Mouse (Mus musculus) embryo, embryonic 10.5 days (tissue): ENCODE data around the gene Kcns1.
"Not testable (repeated sequence)": the region's sequence is repeated elsewhere in the genome, so short reads cannot be mapped to it uniquely, and the experiment has no call there.

ENCODE experiments used
- DNase-seq: peaks from one replicate; pipeline ENCODE4 v3.0.0-alpha.2; 2015; ENCODE audit warnings: low spot score

The Kcns1 gene

DNA sequence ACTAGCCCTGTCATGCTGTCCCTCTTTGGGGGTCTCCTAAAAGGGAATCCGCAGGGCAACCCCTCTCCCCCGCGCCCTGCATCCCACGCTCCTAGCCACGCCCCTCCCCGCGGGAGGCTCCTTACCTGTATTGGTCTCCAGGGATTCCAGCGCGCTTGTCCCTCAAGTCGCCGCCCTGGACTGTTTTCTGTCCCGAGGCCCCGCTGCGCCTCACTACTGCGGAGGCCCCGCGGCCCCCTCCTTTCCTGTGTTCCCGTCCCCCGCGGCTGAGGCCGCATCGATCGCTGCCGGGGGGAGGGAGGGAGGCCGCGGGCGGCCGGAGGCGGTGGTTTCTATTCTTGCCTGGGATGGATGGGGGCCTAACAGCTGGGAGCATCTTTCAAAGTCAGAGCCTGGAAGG, at the start of gene Kcns1:
Gene Kcns1, minus strand, starts transcription at position 212 of the 400 bp plus-strand sequence.
- DNase-seq = peak; percentile 18

DNA sequence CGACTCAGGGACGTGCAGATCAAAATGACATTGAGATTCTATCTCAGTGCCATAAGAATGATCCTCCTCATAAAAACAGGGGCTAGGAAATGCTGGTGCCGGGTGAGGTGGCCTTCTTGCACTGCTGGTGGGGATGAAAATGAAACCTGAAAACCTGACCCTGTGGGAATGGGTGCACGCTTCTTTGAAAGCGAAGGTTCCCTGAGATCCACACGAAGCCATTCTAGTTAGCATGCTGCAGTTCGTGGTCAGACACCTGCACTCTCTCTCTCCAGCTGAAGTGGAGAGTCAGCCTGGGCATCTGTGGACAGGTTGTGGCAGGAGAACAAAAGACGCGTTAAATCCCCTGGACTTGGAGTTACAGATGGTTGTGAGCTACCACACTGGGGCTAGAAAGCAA, 48.4 kb upstream of the Kcns1 start:
- no peak for DNase-seq

DNA sequence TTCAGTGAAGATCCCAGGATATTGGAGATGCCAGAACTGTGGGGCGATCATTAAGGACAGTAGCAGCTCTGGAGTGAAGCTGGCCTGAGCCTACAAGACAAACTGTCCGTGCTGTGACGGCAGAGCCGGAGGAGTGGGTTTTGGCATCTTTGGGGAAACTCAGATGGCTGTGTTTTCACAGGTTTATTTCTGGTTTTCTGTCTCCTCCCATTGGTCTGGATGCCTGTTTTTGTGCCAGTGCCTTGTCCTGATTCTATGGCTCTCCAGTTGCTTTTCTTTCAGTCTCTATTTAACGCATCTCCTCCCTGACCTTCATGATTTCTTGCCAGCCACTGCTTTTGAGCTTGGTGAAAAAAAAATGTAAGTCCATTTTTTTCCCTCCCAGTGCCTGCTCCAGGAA, 41.8 kb upstream of the Kcns1 start:
- DNase-seq = no peak

DNA sequence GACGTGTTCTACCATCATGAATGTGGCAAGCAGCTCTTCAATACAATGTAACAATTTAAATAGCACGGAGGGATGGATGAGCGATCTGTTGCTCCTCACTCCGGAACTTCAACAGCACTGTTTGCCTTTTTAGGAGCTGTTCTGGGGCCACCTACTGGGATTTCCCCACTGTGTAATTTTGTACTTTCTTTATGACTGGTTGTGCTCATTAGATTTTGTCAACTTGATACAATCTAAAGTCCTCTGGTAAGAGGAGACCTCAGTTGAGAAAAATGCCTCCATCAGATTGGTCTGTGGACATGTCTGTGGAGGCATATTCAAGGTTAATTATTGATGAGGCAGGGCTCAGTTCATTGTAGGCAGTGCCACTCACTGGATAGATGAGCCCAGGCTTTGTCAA, 40.0 kb upstream of the Kcns1 start:
- DNase-seq = no peak

DNA sequence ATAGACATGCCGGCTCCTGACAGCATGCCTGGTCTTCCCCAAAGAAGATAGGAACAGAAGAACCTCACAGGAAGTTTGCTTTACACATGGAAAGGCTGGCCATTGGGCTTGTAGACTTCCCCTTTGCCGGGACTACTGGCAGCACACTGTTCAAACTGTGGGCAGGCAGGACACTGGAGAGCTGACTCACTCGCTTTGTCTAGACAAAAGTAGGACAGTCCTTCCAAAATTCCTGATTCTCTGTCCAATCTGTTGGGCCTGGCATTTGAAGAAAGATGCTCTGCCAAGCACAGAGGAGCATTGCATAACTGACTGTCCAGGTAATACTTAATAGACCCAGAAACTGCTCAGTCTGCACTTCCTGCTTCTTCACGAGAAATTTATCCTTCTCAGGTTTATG, 35.8 kb upstream of the Kcns1 start:
- DNase-seq = no peak

DNA sequence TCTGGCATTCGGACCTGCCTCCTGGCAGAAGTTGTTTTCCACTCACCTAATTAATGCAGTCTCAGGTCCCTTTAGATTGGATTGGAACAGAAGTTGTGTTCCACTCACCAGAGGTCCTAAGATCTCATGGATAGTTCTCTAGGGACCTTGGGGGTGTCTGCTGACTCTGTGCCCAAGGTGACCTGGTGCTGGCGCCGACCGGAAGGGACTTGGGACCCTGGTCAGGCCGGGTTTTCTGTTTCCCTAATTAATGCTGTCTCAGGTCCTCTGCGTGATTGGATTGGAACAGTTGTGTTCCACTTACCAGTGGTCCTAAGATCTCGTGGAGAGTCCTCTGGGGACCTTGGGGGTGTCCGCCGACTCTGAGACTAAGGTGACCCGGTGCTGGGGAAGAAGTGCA, 35.1 kb upstream of the Kcns1 start:
- DNase-seq = not testable (repeated sequence)

DNA sequence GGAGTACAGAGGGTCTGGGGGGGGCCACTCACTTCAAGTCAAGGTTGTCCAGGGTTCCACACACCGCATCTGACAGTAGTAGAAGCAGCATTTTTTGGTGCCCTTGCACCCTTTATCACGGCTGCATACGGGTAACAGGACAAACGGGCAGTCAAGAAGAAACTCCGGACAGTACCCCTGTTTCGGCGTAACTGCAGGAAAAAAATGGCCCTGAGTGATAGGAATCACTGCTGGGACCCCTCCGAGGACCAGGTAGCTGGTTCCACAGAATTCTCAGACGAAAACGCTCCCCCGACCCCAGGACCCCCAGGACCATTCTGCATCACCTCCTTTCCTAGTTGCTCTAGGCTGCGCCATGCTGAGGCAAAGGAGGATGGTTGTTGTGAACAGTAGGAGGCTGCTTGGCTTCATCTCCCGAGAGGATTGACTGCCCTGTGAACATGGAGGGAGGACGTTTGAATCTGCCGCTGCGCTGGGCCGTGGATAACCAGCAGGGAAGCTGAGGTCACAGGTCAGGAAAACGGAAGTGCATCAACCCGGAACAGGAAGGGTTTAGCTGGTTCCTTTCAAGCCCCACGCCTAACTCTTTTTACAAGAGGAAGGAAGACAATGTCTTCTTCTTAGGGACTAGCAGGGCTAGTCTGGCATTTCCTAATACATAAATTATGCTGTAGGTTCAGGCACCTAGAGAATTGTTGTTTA, 28.9 kb upstream of the Kcns1 start, which contains the start of gene Wfdc15a:
Gene Wfdc15a, minus strand, starts transcription at position 505 of the 702 bp plus-strand sequence.
- DNase-seq = no peak

DNA sequence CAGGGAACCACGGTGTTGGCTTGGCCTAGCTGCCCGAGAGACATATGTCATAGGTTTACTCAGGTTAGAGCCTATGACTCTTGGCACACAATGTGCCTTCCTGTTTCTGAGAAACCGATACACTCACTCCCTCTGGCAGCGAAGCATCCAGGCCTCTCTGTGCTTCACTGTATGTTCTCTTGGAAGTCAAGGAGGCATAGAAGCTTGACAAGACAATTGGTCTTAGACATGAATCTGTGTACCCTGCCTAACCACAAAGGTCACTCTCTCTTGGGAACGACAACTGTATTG, 25.7 kb upstream of the Kcns1 start:
- DNase-seq = no peak

DNA sequence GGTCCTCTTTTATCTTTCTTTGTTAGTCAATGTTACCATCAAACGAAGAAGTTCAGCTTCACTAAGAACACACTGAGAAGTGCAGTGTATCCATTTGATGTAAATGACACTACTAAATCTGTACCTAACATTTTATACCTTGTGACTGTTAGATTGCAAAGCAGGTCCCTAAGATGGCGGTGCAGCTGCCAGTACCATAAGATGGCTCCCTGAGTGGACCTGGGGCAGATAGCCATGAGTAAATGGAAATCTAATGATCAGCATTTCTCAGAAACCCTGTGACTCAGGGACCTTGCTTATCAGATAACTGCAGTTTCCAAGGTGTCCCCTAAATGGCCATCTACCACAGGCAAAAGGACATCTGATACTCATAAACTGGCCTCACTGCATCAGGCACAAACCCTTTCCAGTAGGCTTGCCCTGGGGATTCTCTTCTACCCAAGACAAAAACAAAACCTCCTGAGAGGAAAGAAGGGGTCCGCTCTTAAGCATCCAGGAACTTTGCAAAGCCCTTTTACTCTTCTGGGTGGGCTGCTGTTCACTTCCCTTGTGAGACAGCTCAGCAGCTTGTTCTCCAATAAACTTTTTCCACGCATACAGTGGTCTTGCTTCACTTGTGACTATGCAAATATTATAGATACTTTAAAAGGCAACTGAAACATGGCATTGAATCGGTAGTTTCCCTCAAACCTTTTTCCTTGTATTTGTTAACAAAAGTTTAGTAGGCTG, 25.2 kb upstream of the Kcns1 start:
- DNase-seq = no peak

DNA sequence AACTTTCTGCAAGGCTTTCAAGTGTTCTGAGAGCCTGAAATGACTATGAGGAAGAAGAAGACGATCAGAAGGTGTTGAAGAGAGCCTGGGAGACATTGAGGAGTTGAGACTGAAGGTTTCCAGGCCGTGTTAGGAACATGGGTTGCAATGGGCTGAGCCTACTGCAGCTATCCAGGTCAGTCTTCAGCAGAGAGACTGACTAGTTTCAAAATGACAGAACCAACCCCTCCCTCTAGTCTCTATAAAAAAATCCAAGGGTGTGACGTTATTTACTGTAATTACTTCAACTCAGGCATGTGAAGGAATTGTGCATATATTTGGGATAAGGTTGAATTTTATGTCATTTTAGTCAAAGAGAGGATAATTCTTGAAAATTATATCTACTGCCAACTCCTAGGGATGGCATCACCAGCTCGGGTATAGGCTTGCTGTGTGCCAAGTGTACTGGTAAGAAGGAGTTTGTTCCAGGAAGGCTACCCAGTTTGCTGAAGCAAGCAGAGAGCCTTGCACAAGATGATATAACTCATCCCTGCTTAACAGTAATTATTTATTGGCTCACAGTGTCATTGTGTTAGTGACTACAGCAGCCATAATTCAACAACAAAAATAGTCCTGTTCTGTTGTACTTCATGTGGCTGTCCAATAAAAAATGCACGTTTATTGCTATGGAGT, 24.2 kb upstream of the Kcns1 start:
- DNase-seq = no peak

DNA sequence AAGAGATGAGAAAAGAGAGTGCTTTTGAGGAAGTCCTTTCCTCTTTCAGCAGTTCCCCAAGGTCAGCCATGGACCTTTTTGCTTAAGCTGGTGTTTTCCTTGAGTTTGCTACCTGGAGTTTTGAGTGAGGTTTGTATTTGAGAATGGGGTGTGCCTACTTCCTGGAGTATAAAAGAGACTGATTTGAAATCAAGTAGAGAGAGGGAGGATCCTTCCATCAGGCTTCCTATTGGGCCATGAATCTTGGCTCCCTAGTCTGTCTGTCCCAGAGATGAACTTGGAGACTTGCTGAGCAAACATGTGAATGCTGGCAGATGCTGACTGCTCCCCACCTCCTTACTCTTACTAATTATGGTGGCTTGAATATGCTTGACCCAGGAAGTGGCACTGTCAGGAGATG, 21.4 kb upstream of the Kcns1 start:
- no peak for DNase-seq

DNA sequence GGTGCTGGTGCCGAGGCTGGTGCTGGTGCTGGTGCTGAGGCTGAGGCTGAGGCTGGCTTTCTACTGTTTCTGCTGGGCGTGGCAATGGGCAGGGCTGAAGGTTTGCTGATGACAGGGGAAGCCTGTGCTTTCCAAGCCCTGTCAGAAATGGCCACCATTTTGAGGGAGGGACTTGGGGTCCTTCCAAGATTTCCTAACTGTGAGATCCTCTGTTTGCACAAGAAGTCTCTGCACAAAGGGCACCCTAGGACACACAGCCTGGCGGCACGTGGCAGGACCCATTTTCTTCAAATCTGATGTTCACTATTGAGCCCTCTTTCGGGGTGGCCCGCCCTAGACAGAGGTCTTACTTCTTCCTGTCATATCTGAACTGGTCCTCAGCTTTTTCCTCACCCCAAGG, 19.7 kb upstream of the Kcns1 start, which contains the start of gene Wfdc12:
Gene Wfdc12, minus strand, starts transcription at position 33 of the 400 bp plus-strand sequence.
- no peak for DNase-seq

DNA sequence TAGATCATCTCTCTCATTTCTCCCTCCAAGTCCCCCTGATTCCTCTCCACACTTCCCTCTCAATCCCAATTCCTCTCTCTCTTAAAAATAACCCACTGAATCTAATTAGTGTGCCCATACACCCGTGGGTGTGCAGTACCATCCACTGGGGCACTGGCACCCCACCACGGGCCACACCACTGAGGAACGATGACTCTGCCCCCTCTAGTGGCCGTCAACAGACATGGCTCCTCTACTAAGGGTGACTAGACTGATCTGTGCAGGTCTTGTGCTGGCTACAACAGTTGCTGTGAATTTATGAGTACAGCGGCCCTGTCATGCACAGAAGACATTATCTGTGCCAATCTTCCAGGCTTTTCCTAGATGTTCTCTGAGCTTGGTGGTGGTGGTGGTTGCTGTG, 17.8 kb upstream of the Kcns1 start:
- peak; percentile 30 for DNase-seq

DNA sequence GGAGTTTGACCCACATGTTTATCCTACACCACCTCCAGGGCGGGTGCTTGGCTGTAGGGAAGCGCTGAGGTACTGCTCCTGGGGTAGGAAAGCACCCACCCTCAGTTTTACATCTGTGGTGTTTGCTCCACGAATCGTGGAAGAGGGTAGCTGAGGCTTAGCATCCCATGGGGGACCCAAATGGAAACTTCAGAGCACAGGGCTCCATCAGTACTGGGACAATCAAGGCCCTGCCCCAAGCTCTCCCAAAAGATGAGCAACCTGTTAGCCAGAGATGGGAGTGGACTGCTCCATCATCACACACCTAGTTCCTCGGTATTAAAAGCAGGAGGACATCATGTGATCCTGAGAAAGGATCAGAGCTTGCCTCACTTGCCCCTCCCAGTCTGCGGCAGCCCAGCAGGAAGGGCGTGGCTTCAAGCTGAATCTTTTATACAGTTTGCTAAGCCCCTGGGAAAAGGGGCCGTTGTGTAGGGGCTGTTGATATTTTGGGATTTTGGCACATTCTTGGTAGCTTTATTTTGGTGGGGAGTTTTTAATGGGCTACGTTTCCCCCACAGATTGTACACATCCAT, 13.3 kb upstream of the Kcns1 start:
- DNase-seq = no peak

DNA sequence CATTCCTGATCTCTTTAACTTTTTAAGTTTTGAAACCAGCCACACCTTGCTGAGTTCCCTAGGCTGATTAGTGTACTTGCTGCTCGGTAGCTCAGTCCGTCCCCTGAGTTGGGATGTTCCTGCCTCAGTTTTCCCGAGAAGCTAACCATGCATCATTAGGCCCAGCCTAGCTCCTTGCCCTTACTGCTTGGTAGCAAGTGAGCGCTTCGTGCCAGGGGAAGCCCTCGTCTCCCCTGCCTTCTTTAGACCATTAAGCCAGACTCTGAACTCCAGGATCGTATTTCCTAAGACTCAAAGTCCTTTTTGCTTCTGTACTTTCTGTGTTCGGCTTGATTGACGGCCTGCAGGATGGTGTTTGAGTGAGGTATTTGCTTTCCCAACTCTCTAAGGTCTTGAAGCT, 12.4 kb upstream of the Kcns1 start:
- no peak for DNase-seq

DNA sequence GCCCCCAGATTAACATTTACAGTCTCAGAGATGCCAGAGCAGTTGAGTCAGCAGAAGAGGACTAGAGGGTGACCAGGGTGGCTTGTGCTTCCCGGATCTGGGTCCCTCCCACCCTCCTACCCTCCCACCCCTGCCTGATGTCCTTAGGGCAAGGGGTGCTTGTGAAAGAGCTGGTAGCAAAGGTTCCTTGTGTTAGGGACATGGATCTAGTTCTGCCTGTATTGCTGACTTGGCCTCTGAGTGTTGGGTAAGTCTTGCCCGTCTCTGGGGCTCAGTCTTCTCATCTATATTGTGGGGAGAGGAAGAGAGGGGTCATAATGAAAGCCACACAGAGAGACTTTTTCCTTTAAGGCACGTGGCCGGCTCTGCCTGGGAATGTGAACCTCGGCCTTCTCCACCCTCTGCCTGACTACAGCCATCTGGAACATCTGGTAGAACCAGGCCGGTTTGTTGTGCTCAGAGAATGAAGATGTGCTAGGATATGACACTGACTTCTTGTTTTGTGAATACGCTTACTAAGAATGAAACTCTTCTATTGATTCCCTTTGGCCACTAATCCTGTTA, 11.9 kb upstream of the Kcns1 start, which contains the start of gene Wfdc5:
Gene Wfdc5, minus strand, starts transcription at position 51 of the 564 bp plus-strand sequence.
- no peak for DNase-seq

DNA sequence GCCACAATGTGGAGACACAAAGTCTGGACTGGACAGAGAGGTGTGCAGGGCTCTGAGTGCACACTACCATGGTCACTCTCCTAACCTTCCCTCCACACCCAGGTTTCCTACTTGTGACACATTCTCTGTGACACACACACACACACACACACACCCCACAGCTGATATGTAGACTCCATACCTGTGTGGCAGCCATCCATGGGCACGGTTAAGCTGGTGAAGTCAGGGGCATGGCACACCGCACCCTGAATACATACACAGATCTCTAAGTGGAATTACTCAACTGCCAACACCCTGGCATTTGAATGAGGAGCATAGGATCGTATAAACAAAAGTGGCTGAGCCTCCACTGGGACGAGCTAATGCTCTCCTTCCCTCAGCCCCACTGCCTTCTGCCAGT, 9.9 kb upstream of the Kcns1 start:
- DNase-seq = no peak

DNA sequence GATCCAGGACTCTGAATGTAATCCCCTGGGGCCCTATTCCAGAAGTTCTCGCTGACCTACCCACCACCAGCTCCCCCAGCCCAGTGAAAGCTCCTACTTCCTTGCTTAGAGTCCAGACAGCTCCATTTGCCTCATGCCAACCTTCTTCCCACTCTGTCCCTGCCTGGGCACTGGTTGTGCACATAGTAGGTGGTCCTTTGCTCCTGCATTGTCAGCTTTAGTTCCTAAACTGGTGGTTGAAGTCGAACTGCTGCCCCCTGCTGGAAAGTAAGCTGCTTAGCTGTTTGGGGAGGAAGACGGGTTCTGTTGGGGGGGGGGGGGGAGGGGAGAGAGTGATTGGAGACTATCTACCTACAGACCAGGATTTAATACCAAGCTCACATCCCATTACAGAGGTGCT, 9.2 kb upstream of the Kcns1 start:
- no peak for DNase-seq

DNA sequence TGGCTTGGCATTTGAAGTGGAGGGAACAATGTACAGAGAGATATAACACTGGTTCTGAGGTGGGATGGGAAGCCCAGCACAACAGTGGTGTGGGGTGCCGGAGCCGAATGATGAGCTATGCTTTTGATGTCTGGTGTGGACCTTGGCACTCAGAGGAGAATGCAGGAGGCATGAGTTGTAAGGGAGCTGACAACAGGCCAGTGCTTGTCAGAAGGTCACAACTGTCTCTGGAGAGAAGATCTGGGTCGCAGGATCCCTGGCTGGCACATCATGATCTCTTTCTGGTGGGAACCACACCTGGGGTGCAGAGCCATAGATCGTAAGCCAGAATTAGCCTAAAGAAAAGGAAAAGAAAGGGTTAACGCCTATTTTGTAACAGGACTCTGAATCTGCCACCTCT, 6.9 kb upstream of the Kcns1 start:
- DNase-seq = no peak

DNA sequence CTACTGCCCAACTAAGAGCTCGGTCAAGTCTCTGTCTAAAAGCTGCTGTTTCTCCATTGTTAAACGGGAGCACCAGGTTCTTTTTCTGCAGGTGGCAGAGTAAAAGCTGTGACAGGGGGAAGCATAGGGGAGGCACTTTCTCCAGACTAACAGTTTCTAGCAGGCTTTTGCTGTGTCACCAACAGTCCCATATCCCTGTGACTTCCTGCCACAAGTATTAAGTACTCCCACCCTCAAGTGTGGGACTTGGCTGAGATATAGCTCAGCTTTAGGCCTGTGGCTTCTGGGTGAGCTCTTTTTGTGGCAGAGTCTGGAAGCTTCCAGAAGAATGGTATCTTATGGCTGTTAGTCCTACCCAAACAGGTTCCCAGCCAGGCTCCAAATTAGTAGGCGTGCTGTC, 4.9 kb upstream of the Kcns1 start:
- no peak for DNase-seq

DNA sequence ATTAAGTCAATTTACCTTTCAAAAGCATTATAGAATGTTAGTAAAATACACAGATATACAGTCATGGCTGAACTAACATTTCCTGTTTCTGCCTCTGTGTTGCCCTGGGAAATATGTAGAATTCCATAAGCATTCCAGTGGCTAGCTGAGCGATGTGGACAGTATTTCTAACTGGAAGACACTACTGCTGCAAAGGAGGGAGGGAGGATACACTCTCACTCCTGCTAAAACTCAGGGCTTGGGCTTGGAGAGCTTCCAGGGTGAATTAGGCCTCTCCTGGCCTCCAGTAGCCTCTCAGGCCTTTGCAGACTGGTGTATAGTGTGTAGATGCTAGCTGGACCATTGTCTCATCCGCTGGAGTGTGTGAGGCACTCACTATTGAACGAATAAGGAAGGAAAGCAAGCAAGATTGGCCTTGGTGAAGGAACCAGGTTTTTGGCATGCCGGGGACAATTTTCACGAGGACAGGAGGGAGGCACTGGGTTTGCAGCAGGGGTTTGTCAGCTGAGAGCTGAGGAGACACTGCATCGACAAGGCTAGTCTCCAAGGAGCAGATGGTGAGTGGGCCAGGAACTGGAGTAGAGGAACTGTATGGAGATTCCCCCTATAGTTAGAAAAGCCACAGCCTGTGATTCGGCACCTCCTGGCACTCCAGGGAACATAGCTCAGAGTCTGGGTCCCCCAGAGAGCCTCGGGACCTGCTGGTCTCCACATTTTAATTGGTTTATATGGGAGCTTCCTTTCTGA, 3.9 kb upstream of the Kcns1 start:
- DNase-seq = no peak

DNA sequence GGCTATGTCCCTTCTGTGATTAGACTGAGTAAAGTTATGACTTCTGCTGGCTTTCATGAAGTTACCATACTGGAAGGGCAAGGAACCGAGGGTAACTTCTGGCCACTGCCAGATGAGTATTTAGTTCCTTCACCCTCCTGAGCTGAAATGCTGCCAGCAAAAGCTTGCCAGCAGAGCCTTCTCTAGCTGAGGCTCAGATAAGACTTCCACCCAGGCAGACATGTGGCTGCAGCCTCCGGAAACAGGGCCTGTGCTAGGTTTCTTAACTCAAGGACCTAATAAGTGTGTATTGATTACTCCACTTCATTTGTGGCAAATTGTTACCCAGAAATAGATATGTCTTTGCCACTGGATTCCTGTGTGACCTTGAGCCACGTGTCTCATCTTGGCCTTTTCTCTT, 2.5 kb upstream of the Kcns1 start:
- DNase-seq = no peak
